Mouse (Mus musculus) common myeloid progenitor, adult 5-6 weeks (primary cell): ENCODE results near the gene Adam17. TPM values are rescaled to one million over a fixed set of nuclear protein-coding genes. Genes with fewer than 3 reads are reported as not detected.

Experiments used
- ATAC-seq: replicated peaks from 2 replicates; pipeline ENCODE4 v1.8.0; 2016; ENCODE audit warnings: low read depth, mild to moderate bottlenecking, moderate TSS enrichment, inconsistent platforms; ENCODE audit not compliant: poor library complexity, severe bottlenecking
- total RNA-seq: library from RNA; stranded (forward); fragments of 200-1000, 187-1606 nt; gene quantifications from 2 replicates; pipeline ENCODE4 v1.2.3, GENCODE M21; 2017

Adam17 gene
- total RNA-seq, 1 experiment from 2014 or later: 55.2 TPM

- no peak for ATAC-seq
Measured at GRCm38 (mm10) chr12:21363195-21363594, 10.2 kb downstream of the Adam17 start.

GRCm38 (mm10) chr12:21362686-21363085, 10.7 kb downstream of the Adam17 start:
- no peak for ATAC-seq

- ATAC-seq: no peak
Measured at GRCm38 (mm10) chr12:21353681-21354080, 19.8 kb downstream of the Adam17 start.

- ATAC-seq: no peak
Measured at GRCm38 (mm10) chr12:21350113-21350876, 23.1 kb downstream of the Adam17 start.

GRCm38 (mm10) chr12:21346972-21347371, 26.5 kb downstream of the Adam17 start:
- ATAC-seq: no peak

GRCm38 (mm10) chr12:21340674-21341073, 32.8 kb downstream of the Adam17 start:
- no peak for ATAC-seq

- no peak for ATAC-seq
Measured at GRCm38 (mm10) chr12:21337171-21337570, 36.3 kb downstream of the Adam17 start.

GRCm38 (mm10) chr12:21335869-21336268, 37.6 kb downstream of the Adam17 start:
- ATAC-seq: peak; percentile 83

- no peak for ATAC-seq
Measured at GRCm38 (mm10) chr12:21333766-21334165, 39.7 kb downstream of the Adam17 start.

- ATAC-seq: no peak
Measured at GRCm38 (mm10) chr12:21333021-21333420, 40.4 kb downstream of the Adam17 start.

GRCm38 (mm10) chr12:21331711-21332110, 41.7 kb downstream of the Adam17 start:
- ATAC-seq: no peak

- ATAC-seq: no peak
Measured at GRCm38 (mm10) chr12:21330961-21331576, 42.4 kb downstream of the Adam17 start.

GRCm38 (mm10) chr12:21329661-21330400, 43.6 kb downstream of the Adam17 start:
- no peak for ATAC-seq

- ATAC-seq: no peak
Measured at GRCm38 (mm10) chr12:21326325-21326724, 47.1 kb downstream of the Adam17 start.

- no peak for ATAC-seq
Measured at GRCm38 (mm10) chr12:21325266-21325665, 48.2 kb downstream of the Adam17 start.

GRCm38 (mm10) chr12:21324101-21324500, 49.3 kb downstream of the Adam17 start:
- ATAC-seq: no peak

- ATAC-seq: no peak
Measured at GRCm38 (mm10) chr12:21322856-21323255, 50.6 kb downstream of the Adam17 start.

GRCm38 (mm10) chr12:21322296-21322695, 51.1 kb downstream of the Adam17 start:
- ATAC-seq: no peak

- no peak for ATAC-seq
Measured at GRCm38 (mm10) chr12:21321170-21321569, 52.3 kb downstream of the Adam17 start.

GRCm38 (mm10) chr12:21320317-21320716, 53.1 kb downstream of the Adam17 start:
- ATAC-seq: no peak
